Mouse (Mus musculus) ES-E14 (cell line): ENCODE data around the gene Gm10300.

Experiments
- CHD2 ChIP-seq: IDR thresholded peaks from 2 replicates; pipeline ENCODE4 v1.6.1; 2014; ENCODE audit warnings: mild to moderate bottlenecking, low read depth, low read length, inconsistent platforms
- HCFC1 ChIP-seq: IDR thresholded peaks from 2 replicates; pipeline ENCODE4 v1.6.1; 2012; ENCODE audit warnings: low read length, inconsistent platforms, borderline replicate concordance; ENCODE audit not compliant: insufficient read depth
- MAFK ChIP-seq: IDR thresholded peaks from 2 replicates; pipeline ENCODE4 v1.6.1; 2014; ENCODE audit warnings: mild to moderate bottlenecking, low read depth, low read length, inconsistent platforms; ENCODE audit not compliant: insufficient read depth
- ZC3H11A ChIP-seq: IDR thresholded peaks from 2 replicates; pipeline ENCODE4 v1.6.1; 2012; ENCODE audit warnings: low read depth, mild to moderate bottlenecking, inconsistent platforms, low read length, borderline replicate concordance
- ZNF384 ChIP-seq: IDR thresholded peaks from 2 replicates; pipeline ENCODE4 v1.6.1; 2012; ENCODE audit warnings: low read depth, low read length, inconsistent platforms

DNA sequence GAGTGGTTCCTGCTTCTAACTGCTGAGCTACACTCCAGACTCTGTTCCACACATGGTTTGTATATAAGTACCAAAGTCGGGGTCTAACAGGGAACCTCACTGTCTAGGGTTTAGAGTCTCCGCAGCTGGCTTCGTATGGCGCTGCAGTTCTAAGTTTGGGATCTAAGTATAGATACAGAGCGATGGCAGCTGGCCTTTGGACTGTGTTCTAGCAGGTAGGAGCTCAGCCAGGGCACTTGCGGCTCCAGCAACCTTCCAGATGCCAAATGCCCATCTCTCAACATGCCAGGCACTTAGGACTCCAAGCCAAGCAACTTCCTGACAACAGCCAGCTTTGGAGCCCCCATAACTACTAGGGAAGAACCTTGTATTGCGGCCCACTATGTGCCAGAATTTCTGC, 33.7 kb downstream of the Gm10300 start:
- no peak for TF ChIP-seq ZC3H11A
- TF ChIP-seq CHD2 = no peak
- no peak for TF ChIP-seq MAFK
- TF ChIP-seq ZNF384 = no peak
- TF ChIP-seq HCFC1 = no peak
